Mouse (Mus musculus) kidney, embryonic 16.5 days (tissue): Measurements from ENCODE around the gene 2310061I04Rik. TPM values are rescaled to one million over a fixed set of nuclear protein-coding genes. Genes with fewer than 3 reads are reported as not detected.

Source experiments
- ATAC-seq: fragments of 200-750 bp; cut with Nextera tagmentation; 2 replicates; pipeline ENCODE4 v1.8.0; 2017; ENCODE audit warnings: moderate TSS enrichment; ENCODE audit not compliant: low FRiP score, low TSS enrichment
- H3K27ac ChIP-seq: fragments of 300-500 bp; sonication (generic); 2 replicates; pipeline ENCODE4 v1.5.1; 2014; ENCODE audit warnings: low read length
- H3K27me3 ChIP-seq: fragments of 300-500 bp; sonication (generic); 2 replicates; pipeline ENCODE4 v1.6.1; 2014; ENCODE audit warnings: low read length, control low read depth, mixed read lengths; ENCODE audit not compliant: insufficient read depth
- H3K36me3 ChIP-seq: fragments of 300-500 bp; sonication (generic); 2 replicates; pipeline ENCODE4 v1.6.1; 2014; ENCODE audit warnings: low read length, control low read depth, mixed read lengths; ENCODE audit not compliant: insufficient read depth
- H3K4me1 ChIP-seq: fragments of 300-500 bp; sonication (generic); 2 replicates; pipeline ENCODE4 v1.6.1; 2014; ENCODE audit warnings: low read length, control low read depth, mixed read lengths; ENCODE audit not compliant: insufficient read depth
- H3K4me2 ChIP-seq: fragments of 300-500 bp; sonication (generic); replicated peaks from 2 replicates; pipeline ENCODE4 v1.6.1; 2014; ENCODE audit warnings: low read depth, low read length
- H3K4me3 ChIP-seq: fragments of 300-500 bp; sonication (generic); 2 replicates; pipeline ENCODE4 v1.5.1; 2014; ENCODE audit warnings: mild to moderate bottlenecking, low read length
- H3K9ac ChIP-seq: fragments of 300-500 bp; sonication (generic); replicated peaks from 2 replicates; pipeline ENCODE4 v1.6.1; 2014; ENCODE audit warnings: low read length
- H3K9me3 ChIP-seq: fragments of 300-500 bp; sonication (generic); 2 replicates; pipeline ENCODE4 v1.6.1; 2016; ENCODE audit warnings: low read length, control low read depth
- WGBS: fragments of 180-500 bp; shearing (Covaris S2); extraction: QIAGEN DNeasy Blood & Tissue Kit; methylation state at CpG from one replicate; pipeline ENCODE4 v1.1.7; 2014; 5-methylcytosine and 5-hydroxymethylcytosine counted together
- polyA plus RNA-seq: library from polyadenylated mRNA; unstranded; fragments of >200 nt; fragmentation: Nextera tagmentation; extraction: Ambion mirVana; gene quantifications from 2 replicates; pipeline ENCODE4 v1.2.1, GENCODE M21; 2015

Gene 2310061I04Rik
- polyA plus RNA-seq, 1 experiment from 2014 or later, result 33.3 TPM

GRCm38 (mm10) chr17:35870884-35871696 lies 26.1 kb downstream of the 2310061I04Rik start:
- H3K27me3 ChIP-seq, result no peaks in the 10 kb centered on the region
- peak overlapping the region; percentile 85; the same call in 1 of the 2 replicates for H3K9ac ChIP-seq
- peak overlapping the region; percentile 68 for H3K4me3 ChIP-seq
- peak overlapping the region; percentile 98 for H3K27ac ChIP-seq
- H3K4me1 ChIP-seq, result peaks cover 43% of the 10 kb centered on the region
- H3K9me3 ChIP-seq, result peaks cover 4% of the 10 kb centered on the region; the same call in 1 of the 2 replicates
- peak overlapping the region; percentile 83 for H3K4me2 ChIP-seq
- H3K36me3 ChIP-seq, result peaks cover 15% of the 10 kb centered on the region; the same call in 1 of the 2 replicates
- no peak for ATAC-seq
- 82% methylated on average over 8 of the region's 8 CpGs for WGBS

DNA sequence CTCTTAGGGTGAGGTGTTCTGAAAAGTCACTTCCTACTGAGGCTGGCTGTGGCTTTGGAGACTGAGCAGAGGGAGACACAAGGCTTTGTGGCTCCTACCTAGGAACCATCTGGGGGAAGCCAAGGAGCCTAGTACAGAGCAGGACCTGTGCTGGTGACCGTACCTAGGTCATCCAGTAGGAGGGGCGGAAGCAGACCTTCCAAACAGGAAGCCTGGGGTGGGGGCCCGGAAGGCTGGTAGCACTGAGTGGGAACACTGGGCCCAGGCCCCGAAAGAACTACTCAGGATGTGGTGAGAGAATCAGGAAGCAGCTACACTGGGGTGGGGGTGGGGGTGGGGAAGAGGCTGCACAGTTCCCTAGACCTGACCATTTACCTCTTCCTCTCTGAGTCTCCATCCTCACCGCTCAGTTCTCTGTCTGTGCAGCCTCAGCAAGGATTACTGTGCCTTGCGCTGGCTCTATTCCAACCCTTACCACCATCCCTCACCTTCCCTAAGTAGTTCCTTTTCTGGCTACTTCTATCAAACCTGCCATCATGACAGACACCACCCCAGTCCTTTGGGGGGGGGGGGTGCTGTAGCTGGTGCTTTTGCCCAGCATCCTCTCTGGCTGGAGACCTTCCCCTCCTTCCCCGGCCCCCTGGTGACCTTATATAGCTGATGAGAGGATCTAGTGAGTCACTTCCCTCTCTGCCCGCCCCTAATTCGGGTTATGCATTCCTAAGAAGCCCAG lies 26.9 kb downstream of the 2310061I04Rik start:
- Histone ChIP-seq H3K4me2 (peak overlapping the region; percentile 83), H3K9me3 (peaks cover 4% of the 10 kb centered on the region; the same call in 1 of the 2 replicates), H3K36me3 (peaks cover 10% of the 10 kb centered on the region; the same call in 1 of the 2 replicates), H3K9ac (peak overlapping the region; percentile 85), H3K27me3 (no peaks in the 10 kb centered on the region), H3K27ac (peak overlapping the region; percentile 98), H3K4me3 (peak overlapping the region; percentile 68), H3K4me1 (peaks cover 44% of the 10 kb centered on the region)
- ATAC-seq, result no peak
- 55% methylated on average over 9 of the region's 9 CpGs for WGBS

DNA sequence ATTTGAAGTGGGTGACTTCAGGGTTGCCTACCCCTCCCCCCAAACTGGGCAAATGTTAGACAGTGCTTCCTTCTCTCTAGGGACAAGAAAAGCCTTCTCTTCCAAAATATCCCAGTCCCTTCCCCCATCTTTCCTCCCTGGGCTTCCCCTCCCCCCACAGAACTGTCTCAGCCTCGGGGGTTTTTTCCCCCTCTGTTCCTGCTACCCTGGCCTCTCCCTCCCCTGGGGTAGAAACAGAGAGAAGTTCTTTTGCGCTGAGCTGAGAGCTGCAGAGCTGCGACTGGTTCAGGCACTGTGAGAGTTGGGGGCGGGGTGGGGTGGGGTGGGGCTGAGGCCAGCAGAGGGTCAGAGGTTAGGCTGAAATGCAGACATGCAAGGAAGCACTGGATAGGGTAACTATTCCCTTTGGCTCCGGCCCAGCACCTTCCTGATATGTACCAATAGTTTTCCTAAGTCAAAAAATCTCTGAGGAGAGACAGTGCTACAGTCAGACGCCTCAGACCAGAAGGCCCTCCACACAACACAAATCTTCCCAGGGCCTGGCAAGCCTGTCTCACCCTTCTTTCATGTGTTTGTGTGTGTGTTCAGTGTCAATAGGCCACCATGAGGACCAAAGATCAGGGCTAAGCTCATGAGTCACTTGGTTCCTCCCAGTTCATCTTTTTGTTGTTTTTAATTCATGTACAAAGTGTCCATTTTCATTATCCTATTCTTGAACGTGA lies 27.7 kb downstream of the 2310061I04Rik start:
- peaks cover 4% of the 10 kb centered on the region; the same call in 1 of the 2 replicates for H3K9me3 ChIP-seq
- H3K36me3 ChIP-seq, result 0 out of 2 replicates have a peak, but pooled peaks cover 5% of the 10 kb centered on the region
- H3K9ac ChIP-seq, result peak overlapping the region; percentile 85
- no peak for ATAC-seq
- H3K4me2 ChIP-seq, result peak overlapping the region; percentile 83
- H3K27me3 ChIP-seq, result no peaks in the 10 kb centered on the region
- peak overlapping the region; percentile 98 for H3K27ac ChIP-seq
- WGBS, result 5% methylated on average over 7 of the region's 7 CpGs
- H3K4me3 ChIP-seq, result peak overlapping the region; percentile 68
- peaks cover 52% of the 10 kb centered on the region for H3K4me1 ChIP-seq

DNA sequence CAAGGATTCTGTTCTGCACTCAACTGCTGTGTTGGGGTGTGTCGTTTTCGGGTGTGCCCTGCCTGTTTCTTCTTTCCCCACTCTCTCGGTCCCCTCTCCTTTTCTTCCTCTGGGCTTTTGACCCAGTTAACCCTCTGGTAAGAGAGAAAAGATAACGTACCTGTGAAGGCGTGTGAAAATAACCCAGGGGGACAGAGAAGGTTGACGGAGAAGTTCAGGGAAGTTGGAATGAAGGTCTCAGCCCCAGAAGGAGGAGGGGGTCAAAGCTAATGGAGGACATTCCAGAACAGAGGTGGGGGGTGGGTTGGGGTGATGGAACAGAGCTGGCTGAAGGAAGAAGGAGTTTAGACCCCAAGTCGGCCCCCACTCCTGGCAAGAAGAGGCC lies 28.3 kb downstream of the 2310061I04Rik start:
- Histone ChIP-seq H3K36me3 (0 out of 2 replicates have a peak, but pooled peaks cover 5% of the 10 kb centered on the region), H3K27ac (peak overlapping the region; percentile 98), H3K4me3 (peak overlapping the region; percentile 68), H3K4me2 (peak overlapping the region; percentile 83), H3K9me3 (peaks cover 4% of the 10 kb centered on the region; the same call in 1 of the 2 replicates), H3K4me1 (peaks cover 56% of the 10 kb centered on the region), H3K27me3 (no peaks in the 10 kb centered on the region), H3K9ac (peak overlapping the region; percentile 85)
- WGBS, result 5% methylated on average over 7 of the region's 7 CpGs
- no peak for ATAC-seq

DNA sequence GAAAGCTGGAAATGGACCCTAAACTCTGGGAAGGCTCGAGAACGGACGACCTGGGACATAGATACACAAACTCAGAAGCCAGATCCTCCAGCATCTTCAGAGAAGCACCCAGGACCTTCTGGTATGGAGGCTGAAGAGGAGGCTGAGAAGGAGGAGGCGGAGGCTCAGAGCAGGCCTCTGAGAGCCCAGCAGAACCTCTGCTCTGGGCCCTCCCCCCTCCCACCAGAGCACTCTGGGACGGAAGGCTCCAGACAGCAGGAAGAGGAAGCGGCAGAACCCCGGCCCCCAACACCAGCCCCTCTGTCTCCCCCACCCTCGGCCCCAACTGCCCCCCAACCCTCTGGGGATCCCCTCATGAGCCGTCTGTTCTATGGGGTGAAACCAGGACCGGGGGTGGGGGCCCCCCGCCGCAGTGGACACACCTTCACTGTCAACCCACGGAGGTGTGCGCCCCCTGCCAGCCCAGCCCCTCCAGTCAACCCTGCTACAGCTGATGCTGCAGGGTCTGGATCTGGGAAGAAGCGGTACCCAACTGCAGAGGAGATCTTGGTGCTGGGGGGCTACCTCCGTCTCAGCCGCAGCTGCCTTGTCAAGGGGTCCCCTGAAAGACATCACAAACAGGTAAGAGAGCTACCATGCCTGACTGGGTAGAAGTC lies 28.9 kb downstream of the 2310061I04Rik start:
- Histone ChIP-seq H3K27me3 (no peaks in the 10 kb centered on the region), H3K9me3 (peaks cover 4% of the 10 kb centered on the region; the same call in 1 of the 2 replicates), H3K27ac (peak overlapping the region; percentile 98), H3K4me2 (peak overlapping the region; percentile 83), H3K36me3 (0 out of 2 replicates have a peak, but pooled peaks cover 5% of the 10 kb centered on the region), H3K4me3 (peak overlapping the region; percentile 68), H3K9ac (peak overlapping the region; percentile 85), H3K4me1 (peaks cover 52% of the 10 kb centered on the region)
- ATAC-seq, result no peak
- 28% methylated on average over 16 of the region's 17 CpGs for WGBS

- Histone ChIP-seq H3K36me3 (0 out of 2 replicates have a peak, but pooled peaks cover 5% of the 10 kb centered on the region), H3K4me1 (peaks cover 51% of the 10 kb centered on the region), H3K27ac (peak overlapping the region; percentile 98), H3K9me3 (peaks cover 4% of the 10 kb centered on the region; the same call in 1 of the 2 replicates), H3K9ac (peak overlapping the region; percentile 85), H3K4me3 (peak overlapping the region; percentile 68), H3K27me3 (no peaks in the 10 kb centered on the region), H3K4me2 (peak overlapping the region; percentile 83)
- 8% methylated on average over 26 of the region's 26 CpGs for WGBS
- no peak for ATAC-seq
Observed at GRCm38 (mm10) chr17:35866911-35867890, 30.0 kb downstream of the 2310061I04Rik start.

- ATAC-seq, result peak; percentile 40
- peak overlapping the region; percentile 83 for H3K4me2 ChIP-seq
- 0 out of 2 replicates have a peak, but pooled peaks cover 5% of the 10 kb centered on the region for H3K36me3 ChIP-seq
- peak overlapping the region; percentile 85 for H3K9ac ChIP-seq
- H3K4me3 ChIP-seq, result peak overlapping the region; percentile 68
- H3K4me1 ChIP-seq, result peaks cover 52% of the 10 kb centered on the region
- WGBS, result under 1% methylated on average over 35 of the region's 38 CpGs
- H3K27ac ChIP-seq, result peak overlapping the region; percentile 98
- H3K9me3 ChIP-seq, result peaks cover 3% of the 10 kb centered on the region; the same call in 1 of the 2 replicates
- no peaks in the 10 kb centered on the region for H3K27me3 ChIP-seq
Observed at GRCm38 (mm10) chr17:35866281-35866831, 30.9 kb downstream of the 2310061I04Rik start.
